Mouse (Mus musculus): ENCODE results near the gene Mark3. TPM values are rescaled to one million over a fixed set of nuclear protein-coding genes. Genes with fewer than 3 reads are reported as not detected.

The Mark3 gene
- polyA plus RNA-seq, 1 experiment from 2014 or later, result 25.7 TPM

DNA sequence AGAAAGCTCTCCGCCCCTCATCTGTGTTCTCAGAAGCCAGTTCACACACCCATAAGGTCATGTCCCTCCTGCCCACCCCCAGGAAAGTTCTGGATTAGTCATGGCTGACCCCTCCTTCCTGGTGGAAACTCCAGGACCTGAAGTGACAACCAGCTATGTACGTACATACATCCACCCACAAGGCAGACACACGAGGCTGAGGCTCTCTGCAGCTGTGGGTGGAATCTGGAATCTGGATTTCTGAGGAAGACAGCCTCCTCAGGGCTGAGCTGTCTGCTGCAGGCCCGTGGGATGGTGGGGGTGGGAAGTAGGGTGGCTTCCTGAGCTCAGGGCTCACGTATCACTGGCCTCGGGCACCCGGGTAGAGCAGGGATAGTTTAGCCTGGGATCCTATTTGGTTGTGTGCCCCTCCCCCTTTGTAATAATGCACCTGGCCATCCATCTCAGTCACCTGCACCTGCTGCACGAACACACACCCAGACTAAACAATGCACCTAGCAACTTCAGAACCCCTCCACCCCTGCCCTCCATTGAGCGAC, 126.7 kb downstream of the Mark3 start:
- Histone ChIP-seq H3K36me3 (no peaks in the 10 kb centered on the region), H3K9me3 (no peaks in the 10 kb centered on the region), H3K27me3 (replicated peaks) (no peaks in the 10 kb centered on the region), H3K4me1 (peaks cover 26% of the 10 kb centered on the region), H3K9ac (no peak overlapping the region), H3K4me3 (no peak overlapping the region), H3K4me2 (no peak overlapping the region), H3K27ac (replicated peaks) (no peak overlapping the region)
- 62% methylated on average over 9 of the region's 9 CpGs for WGBS
- no peak for ATAC-seq (ENCODE audit: extremely low read depth, insufficient number of reproducible peaks, low FRiP score, low TSS enrichment)

DNA sequence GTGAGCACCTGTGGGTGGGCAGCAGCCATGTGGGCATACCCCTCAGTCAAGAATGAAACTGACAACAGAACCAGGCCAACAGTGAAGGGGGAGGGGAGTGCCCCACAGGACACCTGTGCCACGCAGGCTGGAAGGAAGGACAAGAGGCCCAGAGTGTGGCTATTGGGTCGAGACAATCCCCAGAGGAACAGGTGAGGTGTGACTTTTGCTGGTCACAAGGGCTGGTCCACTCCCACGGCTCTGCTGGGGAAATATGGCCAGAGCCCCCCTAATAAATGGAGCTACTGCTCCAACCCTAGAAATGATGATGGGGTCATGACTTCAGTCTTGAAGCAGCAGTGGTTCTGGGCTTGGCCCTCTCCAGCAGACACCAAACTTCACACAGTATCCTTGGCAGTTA, 129.0 kb downstream of the Mark3 start:
- Histone ChIP-seq H3K9me3 (no peaks in the 10 kb centered on the region), H3K27ac (replicated peaks) (no peak overlapping the region), H3K4me2 (no peak overlapping the region), H3K4me3 (no peak overlapping the region), H3K27me3 (replicated peaks) (no peaks in the 10 kb centered on the region), H3K36me3 (peaks cover 13% of the 10 kb centered on the region), H3K4me1 (peaks cover 36% of the 10 kb centered on the region), H3K9ac (no peak overlapping the region)
- 70% methylated on average over 3 of the region's 3 CpGs for WGBS
- ATAC-seq (ENCODE audit: extremely low read depth, insufficient number of reproducible peaks, low FRiP score, low TSS enrichment), result no peak

DNA sequence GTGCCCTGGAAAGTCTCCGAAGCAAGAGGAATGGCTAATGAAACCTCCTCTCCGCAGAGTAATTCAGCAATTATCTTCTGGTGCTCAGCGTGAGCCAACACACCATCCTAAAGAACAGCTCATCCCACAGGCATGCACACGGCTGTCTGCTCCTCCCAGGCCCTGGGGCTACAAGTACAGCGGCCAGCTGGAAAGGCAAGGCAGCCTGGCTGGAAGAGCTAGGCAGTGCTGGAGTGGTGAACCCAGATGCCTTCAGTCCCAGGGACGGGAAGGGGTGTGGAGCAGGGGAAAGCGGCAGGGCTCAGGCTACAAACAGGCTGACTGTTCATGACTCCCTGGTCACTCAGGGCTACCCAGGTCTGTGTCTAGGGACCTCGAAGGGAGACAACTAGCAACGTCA, 130.3 kb downstream of the Mark3 start:
- peak overlapping the region; percentile 22; the same call in 1 of the 2 replicates for H3K4me2 ChIP-seq
- 36% methylated on average over 9 of the region's 9 CpGs for WGBS
- H3K27me3 ChIP-seq (replicated peaks), result no peaks in the 10 kb centered on the region
- H3K27ac ChIP-seq (replicated peaks), result peak overlapping the region; percentile 79
- H3K4me1 ChIP-seq, result peaks cover 32% of the 10 kb centered on the region
- peak overlapping the region; percentile 15 for H3K9ac ChIP-seq
- H3K9me3 ChIP-seq, result no peaks in the 10 kb centered on the region
- ATAC-seq (ENCODE audit: extremely low read depth, insufficient number of reproducible peaks, low FRiP score, low TSS enrichment), result 0 out of 2 replicates have a peak, but pooled peaks have one; percentile 48
- no peak overlapping the region for H3K4me3 ChIP-seq
- H3K36me3 ChIP-seq, result peaks cover 25% of the 10 kb centered on the region

DNA sequence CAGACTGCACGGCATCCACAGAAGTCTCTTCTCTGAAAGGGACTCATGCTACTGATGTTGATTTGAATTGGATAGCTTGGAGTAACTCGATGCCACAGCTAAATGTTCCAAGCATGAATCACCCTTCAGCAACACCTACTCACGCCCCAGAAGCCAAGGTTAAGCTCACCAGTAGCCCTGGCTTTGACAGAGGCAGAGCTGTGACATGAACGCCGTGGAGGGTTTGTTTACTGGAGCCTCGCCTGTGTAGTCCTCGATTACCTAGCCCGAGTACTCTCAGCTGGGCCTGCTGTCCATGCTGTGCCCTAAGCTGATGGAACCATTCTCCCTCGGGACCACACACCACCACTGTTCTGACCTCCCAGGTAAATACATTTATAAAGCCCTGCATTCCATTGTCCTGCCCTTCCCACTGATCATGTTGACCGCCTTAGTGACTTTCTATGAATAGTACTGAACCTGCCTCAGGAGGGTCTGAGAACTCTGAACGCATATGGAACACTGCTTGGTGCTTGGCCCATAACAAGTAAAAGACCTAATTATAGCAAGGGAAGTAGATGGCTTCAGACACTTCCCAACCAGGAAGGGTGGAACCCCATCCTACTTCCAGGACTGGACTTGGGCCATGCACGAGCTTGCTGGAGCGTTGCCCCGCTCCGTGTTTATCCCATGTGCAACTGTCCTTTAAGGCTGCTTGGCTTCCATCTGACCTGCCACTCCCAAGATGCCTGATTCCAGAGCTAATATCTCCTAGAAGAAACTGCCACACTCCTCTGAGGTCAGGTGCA, 131.1 kb downstream of the Mark3 start:
- Histone ChIP-seq H3K4me1 (peaks cover 32% of the 10 kb centered on the region), H3K4me2 (peak overlapping the region; percentile 22), H3K27ac (replicated peaks) (peak overlapping the region; percentile 79), H3K27me3 (replicated peaks) (no peaks in the 10 kb centered on the region), H3K9ac (peak overlapping the region; percentile 15; the same call in 1 of the 2 replicates), H3K9me3 (no peaks in the 10 kb centered on the region), H3K36me3 (peaks cover 32% of the 10 kb centered on the region), H3K4me3 (no peak overlapping the region)
- 41% methylated on average over 15 of the region's 15 CpGs for WGBS
- 0 out of 2 replicates have a peak, but pooled peaks have one; percentile 28 for ATAC-seq (ENCODE audit: extremely low read depth, insufficient number of reproducible peaks, low FRiP score, low TSS enrichment)

Other genes with a start within 250 kb of the Mark3 start
- gene Cdc42bpb, start 196.8 kb upstream of the Mark3 start, polyA plus RNA-seq (2015; fragmentation: Nextera tagmentation; extraction: Ambion mirVana), result 22.8 and 26.2 TPM in 2 replicates
- gene Lbhd2, start 167.7 kb upstream of the Mark3 start, polyA plus RNA-seq (2015; fragmentation: Nextera tagmentation; extraction: Ambion mirVana), result 0.53 and 0.55 TPM in 2 replicates
- gene Exoc3l4, start 157.5 kb upstream of the Mark3 start, polyA plus RNA-seq (2015; fragmentation: Nextera tagmentation; extraction: Ambion mirVana), result 10.2 and 10.8 TPM in 2 replicates
- gene Tnfaip2, start 132.1 kb upstream of the Mark3 start, polyA plus RNA-seq (2015; fragmentation: Nextera tagmentation; extraction: Ambion mirVana), result 6.0 and 10.6 TPM in 2 replicates
- 2.1 and 2.5 TPM in 2 replicates for gene Gm266, start 88.7 kb upstream of the Mark3 start, polyA plus RNA-seq (2015; fragmentation: Nextera tagmentation; extraction: Ambion mirVana)
- gene Eif5, start 36.5 kb upstream of the Mark3 start, polyA plus RNA-seq (2015; fragmentation: Nextera tagmentation; extraction: Ambion mirVana), result 389 and 441 TPM in 2 replicates
- 279 and 320 TPM in 2 replicates for gene Ckb, start 97.8 kb downstream of the Mark3 start, polyA plus RNA-seq (2015; fragmentation: Nextera tagmentation; extraction: Ambion mirVana)
- gene Trmt61a, start 103.6 kb downstream of the Mark3 start, polyA plus RNA-seq (2015; fragmentation: Nextera tagmentation; extraction: Ambion mirVana), result 7.8 and 8.3 TPM in 2 replicates
- 35.4 and 41.6 TPM in 2 replicates for gene Bag5, start 138.7 kb downstream of the Mark3 start, polyA plus RNA-seq (2015; fragmentation: Nextera tagmentation; extraction: Ambion mirVana)
- 41.0 and 45.5 TPM in 2 replicates for gene Apopt1, start 138.7 kb downstream of the Mark3 start, polyA plus RNA-seq (2015; fragmentation: Nextera tagmentation; extraction: Ambion mirVana)
- 95.2 and 103 TPM in 2 replicates for gene Klc1, start 184.3 kb downstream of the Mark3 start, polyA plus RNA-seq (2015; fragmentation: Nextera tagmentation; extraction: Ambion mirVana)
- gene Xrcc3, start 239.3 kb downstream of the Mark3 start, polyA plus RNA-seq (2015; fragmentation: Nextera tagmentation; extraction: Ambion mirVana), result 6.0 and 7.0 TPM in 2 replicates
- 74.6 and 85.2 TPM in 2 replicates for gene Zfyve21, start 239.6 kb downstream of the Mark3 start, polyA plus RNA-seq (2015; fragmentation: Nextera tagmentation; extraction: Ambion mirVana)